Mouse (Mus musculus) layer of hippocampus, postnatal 14 days (tissue): ENCODE measurements at regions not wholly inside any gene's neighbourhood (a gene's known extent, or its start where the extent isn't known, plus 50 kb on each side); places are given as distances from the start of the nearest gene placed in this dataset.

Experiments
- DNase-seq, 2 experiments: peaks; one replicate each; pipeline ENCODE4 v3.0.0; 2021 to 2022; ENCODE audit warnings: low spot score in 2 of 2, mixed read lengths in 1 of 2

GRCm38 (mm10) chr13:101508331-101508730 lies 259.7 kb downstream of the Pik3r1 start:
- no peak for DNase-seq

GRCm38 (mm10) chr13:101506696-101507095 lies 261.3 kb downstream of the Pik3r1 start:
- no peak for DNase-seq

- DNase-seq: no peak
Observed at GRCm38 (mm10) chr13:101505054-101505453, 263.0 kb downstream of the Pik3r1 start.

- no peak for DNase-seq
Observed at GRCm38 (mm10) chr13:101504241-101504640, 263.8 kb downstream of the Pik3r1 start.

- DNase-seq: no peak
Observed at GRCm38 (mm10) chr13:101501845-101502284, 266.2 kb downstream of the Pik3r1 start.

GRCm38 (mm10) chr13:101501061-101501460 lies 267.0 kb downstream of the Pik3r1 start:
- DNase-seq: no peak

- no peak for DNase-seq
Observed at GRCm38 (mm10) chr13:101491835-101492234, 276.2 kb downstream of the Pik3r1 start.

GRCm38 (mm10) chr13:101490961-101491360 lies 277.1 kb downstream of the Pik3r1 start:
- peak in 1 of 2 experiments; percentile 33 for DNase-seq

- peak; percentile 57 to 78 for DNase-seq
Observed at GRCm38 (mm10) chr13:101487621-101488020, 280.4 kb downstream of the Pik3r1 start.

GRCm38 (mm10) chr13:101485823-101486222 lies 282.2 kb downstream of the Pik3r1 start:
- no peak for DNase-seq

- no peak for DNase-seq
Observed at GRCm38 (mm10) chr13:101483816-101484215, 284.2 kb downstream of the Pik3r1 start.

- no peak for DNase-seq
Observed at GRCm38 (mm10) chr13:101481551-101482184, 286.3 kb downstream of the Pik3r1 start.

- no peak for DNase-seq
Observed at GRCm38 (mm10) chr13:101479297-101479652, 288.7 kb downstream of the Pik3r1 start.

GRCm38 (mm10) chr13:101478608-101479296 lies 289.3 kb downstream of the Pik3r1 start:
- no peak for DNase-seq

GRCm38 (mm10) chr13:101473349-101473748 lies 294.7 kb downstream of the Pik3r1 start:
- DNase-seq: no peak

GRCm38 (mm10) chr13:101470560-101471247 lies 297.3 kb downstream of the Pik3r1 start:
- DNase-seq: peak in 1 of 2 experiments; percentile 59

GRCm38 (mm10) chr13:101465748-101466127 lies 302.3 kb downstream of the Pik3r1 start:
- no peak for DNase-seq

GRCm38 (mm10) chr13:101464928-101465747 lies 302.9 kb downstream of the Pik3r1 start:
- DNase-seq: no peak

GRCm38 (mm10) chr13:101456926-101457325 lies 311.1 kb downstream of the Pik3r1 start:
- DNase-seq: no peak

GRCm38 (mm10) chr13:101454276-101454675 lies 313.7 kb downstream of the Pik3r1 start:
- no peak for DNase-seq

- peak; percentile 11 to 30 for DNase-seq
Observed at GRCm38 (mm10) chr13:101450501-101450900, 317.5 kb downstream of the Pik3r1 start.
